Mouse (Mus musculus): ENCODE results near the gene Adssl1. TPM values are rescaled to one million over a fixed set of nuclear protein-coding genes. Genes with fewer than 3 reads are reported as not detected.

Gene Adssl1
- total and polyA plus RNA-seq, 3 experiments = 10.2 to 29.4 (median 10.7) TPM

- in situ Hi-C loops (cut with MboI; ENCODE audit: low pct_ligation_motif_present, low pct_unique_long_range_greater_than_20kb, low sequenced_read_pairs) (no loop called here), dilution Hi-C loops (cut with MboI; ENCODE audit: extremely low pct_ligation_motif_present, extremely low pct_unique_long_range_greater_than_20kb, low sequenced_read_pairs) (no loop called here)
- H3K27ac ChIP-seq (ENCODE audit: insufficient read depth, low read depth) = peak overlapping the region; percentile 10; the same call in 1 of the 2 replicates
- H3K27me3 ChIP-seq (replicated peaks) = no peaks in the 10 kb centered on the region
- peak overlapping the region; percentile 62; the same call in 1 of the 2 replicates for H3K4me2 ChIP-seq (ENCODE audit: insufficient read depth, low read depth, poor library complexity, severe bottlenecking)
- peak overlapping the region in 1 of 3 experiments; percentile 36 for H3K4me3 ChIP-seq (replicated peaks in 1 of 3; ENCODE audit: low read depth in 2 of 3, low read length in 2 of 3, poor library complexity in 1 of 3)
- H3K9me3 ChIP-seq (replicated peaks; ENCODE audit: low read length) = no peaks in the 10 kb centered on the region
- peaks cover 37 to 48% of the 10 kb centered on the region in 2 experiments for H3K4me1 ChIP-seq (ENCODE audit: control insufficient read depth in 1 of 2, insufficient read depth in 2 of 2)
- H3K9ac ChIP-seq (ENCODE audit: insufficient read depth, low read depth) = 0 out of 2 replicates have a peak overlapping the region, but pooled peaks have one; percentile 6
- TF ChIP-seq BHLHE40 (IDR thresholded peaks at IDR 0.05; ENCODE audit: low read depth, low read length) = peak; percentile 57; the same call in 1 of the 2 replicates
- TF ChIP-seq EP300 (IDR thresholded peaks at IDR 0.05; ENCODE audit: low read length) = peak; percentile 78
- TF ChIP-seq ZMIZ1 (IDR thresholded peaks at IDR 0.05; ENCODE audit: low read depth, low read length) = no peak
- TF ChIP-seq MEF2A (IDR thresholded peaks at IDR 0.05; ENCODE audit: borderline replicate concordance, low read depth, low read length) = 0 out of 2 replicates have a peak, but pooled peaks have one; percentile 20
- TF ChIP-seq MAFK (IDR thresholded peaks at IDR 0.05; ENCODE audit: insufficient replicate concordance, low read length) = no peak
- TF ChIP-seq ETS1 (conservative IDR thresholded peaks at IDR 0.05; ENCODE audit: low read depth, low read length) = 0 out of 2 replicates have a peak, but pooled peaks have one; percentile 20
- TF ChIP-seq TCF12 (IDR thresholded peaks at IDR 0.05; ENCODE audit: low read depth, low read length) = 0 out of 2 replicates have a peak, but pooled peaks have one; percentile 38
- no peak for TF ChIP-seq PAX5 (IDR thresholded peaks at IDR 0.05; ENCODE audit: low read length)
- peak; percentile 76 for TF ChIP-seq IRF4 (IDR thresholded peaks at IDR 0.05; ENCODE audit: low read depth, low read length)
- TF ChIP-seq HCFC1 (IDR thresholded peaks at IDR 0.05; ENCODE audit: low read depth, low read length) = no peak
- no peak for TF ChIP-seq ELF1 (IDR thresholded peaks at IDR 0.05; ENCODE audit: low read depth, low read length)
- 0 out of 4 replicates have a peak, but pooled peaks have one; percentile 16 to 26 for TF ChIP-seq CTCF (conservative IDR thresholded peaks at IDR 0.05 in 1 of 2, IDR thresholded peaks at IDR 0.05 in 1 of 2; ENCODE audit: low read depth in 2 of 2, low read length in 2 of 2)
- H3K79me2 ChIP-seq (replicated peaks; ENCODE audit: control insufficient read depth, extremely low read depth, insufficient read depth, poor library complexity, severe bottlenecking) = peaks cover 22% of the 10 kb centered on the region
- peaks cover 0 to 13% of the 10 kb centered on the region in 2 experiments for H3K36me3 ChIP-seq (replicated peaks in 1 of 2; ENCODE audit: control insufficient read depth in 1 of 2, insufficient read depth in 1 of 2, low read length in 1 of 2)
- DNase-seq (ENCODE audit: extremely low read depth) = no peak
These were observed 33.8 kb upstream of the Adssl1 start for GRCm38 (mm10) chr12:112585924-112586538.

- H3K9ac ChIP-seq (ENCODE audit: insufficient read depth, low read depth) = no peak overlapping the region
- H3K4me2 ChIP-seq (ENCODE audit: insufficient read depth, low read depth, poor library complexity, severe bottlenecking) = peak overlapping the region; percentile 62
- H3K9me3 ChIP-seq (replicated peaks; ENCODE audit: low read length) = no peaks in the 10 kb centered on the region
- peaks cover 0 to 27% of the 10 kb centered on the region in 2 experiments for H3K36me3 ChIP-seq (replicated peaks in 1 of 2; ENCODE audit: control insufficient read depth in 1 of 2, insufficient read depth in 1 of 2, low read length in 1 of 2)
- H3K27ac ChIP-seq (ENCODE audit: insufficient read depth, low read depth) = peak overlapping the region; percentile 76
- in situ Hi-C loops (cut with MboI; ENCODE audit: low pct_ligation_motif_present, low pct_unique_long_range_greater_than_20kb, low sequenced_read_pairs) = no loop called here
- peaks cover 50 to 52% of the 10 kb centered on the region in 2 experiments for H3K4me1 ChIP-seq (ENCODE audit: control insufficient read depth in 1 of 2, insufficient read depth in 2 of 2)
- H3K27me3 ChIP-seq (replicated peaks) = no peaks in the 10 kb centered on the region
- peak overlapping the region in 2 of 3 experiments; percentile 6 to 37 for H3K4me3 ChIP-seq (replicated peaks in 1 of 3; ENCODE audit: low read depth in 2 of 3, low read length in 2 of 3, poor library complexity in 1 of 3)
- peak; percentile 79 for DNase-seq (ENCODE audit: extremely low read depth)
- H3K79me2 ChIP-seq (replicated peaks; ENCODE audit: control insufficient read depth, extremely low read depth, insufficient read depth, poor library complexity, severe bottlenecking) = peaks cover 29% of the 10 kb centered on the region
- dilution Hi-C loops (cut with MboI; ENCODE audit: extremely low pct_ligation_motif_present, extremely low pct_unique_long_range_greater_than_20kb, low sequenced_read_pairs) = no loop called here
- TF ChIP-seq MAFK (IDR thresholded peaks at IDR 0.05; ENCODE audit: insufficient replicate concordance, low read length) = peak; percentile 54; the same call in 1 of the 2 replicates
- TF ChIP-seq CHD1 (IDR thresholded peaks at IDR 0.05; ENCODE audit: low read depth, low read length) = no peak
- TF ChIP-seq NELFE (IDR thresholded peaks at IDR 0.05; ENCODE audit: low read depth, low read length) = peak; percentile 35; the same call in 1 of the 2 replicates
- peak; percentile 76 for TF ChIP-seq MEF2A (IDR thresholded peaks at IDR 0.05; ENCODE audit: borderline replicate concordance, low read depth, low read length)
- TF ChIP-seq POLR2A (IDR thresholded peaks at IDR 0.05; ENCODE audit: low read depth, low read length) = no peak
- TF ChIP-seq ZNF384 (IDR thresholded peaks at IDR 0.05; ENCODE audit: low read depth, low read length) = no peak
- peak; percentile 92 for TF ChIP-seq ETS1 (conservative IDR thresholded peaks at IDR 0.05; ENCODE audit: low read depth, low read length)
- TF ChIP-seq ELF1 (IDR thresholded peaks at IDR 0.05; ENCODE audit: low read depth, low read length) = peak; percentile 31
- TF ChIP-seq ZC3H11A (IDR thresholded peaks at IDR 0.05; ENCODE audit: low read depth, low read length) = no peak
- 0 out of 2 replicates have a peak, but pooled peaks have one; percentile 32 for TF ChIP-seq HCFC1 (IDR thresholded peaks at IDR 0.05; ENCODE audit: low read depth, low read length)
- peak; percentile 90 for TF ChIP-seq RCOR1 (conservative IDR thresholded peaks at IDR 0.05; ENCODE audit: low read depth, low read length)
- peak; percentile 94 for TF ChIP-seq TCF12 (IDR thresholded peaks at IDR 0.05; ENCODE audit: low read depth, low read length)
- TF ChIP-seq SMC3 (IDR thresholded peaks at IDR 0.05; ENCODE audit: low read depth, low read length) = no peak
- no peak for TF ChIP-seq USF1 (IDR thresholded peaks at IDR 0.05; ENCODE audit: low read depth, low read length)
- no peak for TF ChIP-seq ZMIZ1 (IDR thresholded peaks at IDR 0.05; ENCODE audit: low read depth, low read length)
- peak; percentile 90 for TF ChIP-seq EP300 (IDR thresholded peaks at IDR 0.05; ENCODE audit: low read length)
- TF ChIP-seq TBP (conservative IDR thresholded peaks at IDR 0.05; ENCODE audit: low read depth, low read length) = no peak
- no peak for TF ChIP-seq POLR2AphosphoS2 (IDR thresholded peaks at IDR 0.05; ENCODE audit: low read depth, low read length)
- peak; percentile 97 for TF ChIP-seq BHLHE40 (IDR thresholded peaks at IDR 0.05; ENCODE audit: low read depth, low read length)
- no peak for TF ChIP-seq E2F4 (IDR thresholded peaks at IDR 0.05; ENCODE audit: insufficient replicate concordance, low read depth, low read length)
- TF ChIP-seq UBTF (IDR thresholded peaks at IDR 0.05; ENCODE audit: low read depth, low read length) = no peak
- no peak for TF ChIP-seq USF2 (conservative IDR thresholded peaks at IDR 0.05; ENCODE audit: low read depth, low read length)
- TF ChIP-seq JUND (conservative IDR thresholded peaks at IDR 0.05; ENCODE audit: low read depth, low read length) = 0 out of 2 replicates have a peak, but pooled peaks have one; percentile 45
These were observed 32.4 kb upstream of the Adssl1 start for GRCm38 (mm10) chr12:112587125-112588124.
